8 mouse cellular contexts compared by ENCODE assay signal in the genomic region with DNA sequence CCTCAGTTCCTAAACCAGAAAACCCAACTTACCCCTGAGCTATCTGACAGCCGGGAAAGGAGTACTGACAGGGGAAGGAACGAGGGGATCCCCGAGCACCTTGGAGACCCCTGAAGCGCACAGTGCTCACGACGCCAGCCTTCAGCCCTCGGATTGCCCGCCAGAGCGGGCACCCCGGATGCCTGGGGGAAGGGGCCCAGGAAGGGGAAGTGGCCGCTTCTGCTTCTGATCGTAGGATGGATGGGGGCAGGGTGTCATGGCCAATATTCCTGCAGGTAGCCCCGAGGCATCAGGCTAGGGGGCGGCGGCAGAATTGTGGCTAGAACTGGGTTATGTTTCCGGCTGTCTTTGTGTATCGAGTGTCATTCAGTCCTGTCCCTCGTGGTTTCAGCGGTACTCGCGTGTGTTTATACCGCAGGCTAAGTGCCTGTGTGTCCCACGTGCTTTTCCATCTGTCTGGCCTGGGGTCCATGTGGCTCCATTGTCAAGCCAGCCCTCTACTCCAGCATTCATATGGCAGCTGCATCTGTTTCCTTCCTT. TPM values are rescaled to one million over a fixed set of nuclear protein-coding genes. Genes with fewer than 3 reads are reported as not detected.
DNase-seq lines count a peak whose midpoint lies in the region; ATAC-seq and TF ChIP-seq lines count a peak whose summit lies in the region.

No protein-coding gene starts in this region.

- peak; percentile 7; the same call in 1 of the 2 replicates for TF ChIP-seq CTCF in hindbrain, postnatal 0 days (IDR thresholded peaks at IDR 0.05; ENCODE audit: low read depth)
- TF ChIP-seq CTCF in lung, postnatal 0 days (IDR thresholded peaks at IDR 0.05) = 0 out of 2 replicates have a peak, but pooled peaks have one; percentile 0

- 0 out of 2 replicates have a peak overlapping the region, but pooled peaks have one; percentile 51 for H3K27ac ChIP-seq in embryonic facial prominence, embryonic 13.5 days
- H3K27ac ChIP-seq in hindbrain, postnatal 0 days = peak overlapping the region; percentile 52
- H3K27ac ChIP-seq in lung, postnatal 0 days (ENCODE audit: low read length) = no peak overlapping the region; the same call in 1 of the 2 replicates

- H3K36me3 ChIP-seq in embryonic facial prominence, embryonic 13.5 days = peaks cover 60% of the 10 kb centered on the region
- peaks cover 41% of the 10 kb centered on the region for H3K36me3 ChIP-seq in hindbrain, postnatal 0 days (ENCODE audit: insufficient read depth, low read length)
- H3K36me3 ChIP-seq in lung, postnatal 0 days (ENCODE audit: insufficient read depth, low read length) = 0 out of 2 replicates have a peak, but pooled peaks cover 14% of the 10 kb centered on the region

- H3K9me3 ChIP-seq in embryonic facial prominence, embryonic 13.5 days = no peaks in the 10 kb centered on the region
- H3K9me3 ChIP-seq in hindbrain, postnatal 0 days (ENCODE audit: low read length) = no peaks in the 10 kb centered on the region
- no peaks in the 10 kb centered on the region for H3K9me3 ChIP-seq in lung, postnatal 0 days (ENCODE audit: low read length)

- WGBS in embryonic facial prominence, embryonic 13.5 days = 2% methylated on average over 23 of the region's 23 CpGs
- 3% methylated on average over 23 of the region's 23 CpGs for WGBS in hindbrain, postnatal 0 days
- WGBS in lung, postnatal 0 days = 6% methylated on average over 23 of the region's 23 CpGs

- H3K27me3 ChIP-seq in embryonic facial prominence, embryonic 13.5 days = no peaks in the 10 kb centered on the region
- H3K27me3 ChIP-seq in hindbrain, postnatal 0 days (ENCODE audit: insufficient read depth, low read length) = no peaks in the 10 kb centered on the region
- H3K27me3 ChIP-seq in lung, postnatal 0 days (replicated peaks; ENCODE audit: insufficient read depth, low read length) = no peaks in the 10 kb centered on the region

- intact Hi-C loops in gastrocnemius, postnatal 14 days (cut with DNase I; ENCODE audit: low total_unique reads) = no loop called here

- peaks cover 12% of the 10 kb centered on the region; the same call in 1 of the 2 replicates for H3K4me1 ChIP-seq in embryonic facial prominence, embryonic 13.5 days
- no peaks in the 10 kb centered on the region for H3K4me1 ChIP-seq in hindbrain, postnatal 0 days (ENCODE audit: insufficient read depth, low read length)
- H3K4me1 ChIP-seq in lung, postnatal 0 days (ENCODE audit: insufficient read depth, low read depth, low read length) = no peaks in the 10 kb centered on the region

- peak overlapping the region; percentile 56 for H3K4me3 ChIP-seq in embryonic facial prominence, embryonic 13.5 days
- H3K4me3 ChIP-seq in hindbrain, postnatal 0 days (ENCODE audit: low read length) = peak overlapping the region; percentile 46
- H3K4me3 ChIP-seq in lung, postnatal 0 days (ENCODE audit: low read depth, low read length) = peak overlapping the region; percentile 63

- no peak for TF ChIP-seq EP300 in lung, postnatal 0 days (IDR thresholded peaks at IDR 0.05)

- peak; percentile 43 to 53 for DNase-seq in cerebellum, postnatal 10 days
- DNase-seq in cerebellum, adult 8-10 months = no peak
- DNase-seq in CD4-positive, CD25-positive, alpha-beta regulatory T cell, adult 2 months (ENCODE audit: low read depth, low spot score) = peak; percentile 65
- peak; percentile 58 for DNase-seq in hindbrain, postnatal 0 days (ENCODE audit: low spot score)
- no peak for DNase-seq in lung, postnatal 0 days (ENCODE audit: low spot score)
- peak; percentile 38 for DNase-seq in retina, embryonic 14.5 days (ENCODE audit: low spot score)
- DNase-seq in gastrocnemius, postnatal 14 days = no peak

- H3K9ac ChIP-seq in embryonic facial prominence, embryonic 13.5 days = peak overlapping the region; percentile 73
- H3K9ac ChIP-seq in hindbrain, postnatal 0 days (replicated peaks; ENCODE audit: low read length) = peak overlapping the region; percentile 58
- H3K9ac ChIP-seq in lung, postnatal 0 days (replicated peaks; ENCODE audit: low read depth) = peak overlapping the region; percentile 62

- peak; percentile 28; the same call in 1 of the 2 replicates for ATAC-seq in embryonic facial prominence, embryonic 13.5 days (ENCODE audit: insufficient number of reproducible peaks, insufficient read depth, low FRiP score, low TSS enrichment, low read depth)
- peak; percentile 59 for ATAC-seq in hindbrain, postnatal 0 days
- peak; percentile 43 for ATAC-seq in lung, postnatal 0 days

- H3K4me2 ChIP-seq in embryonic facial prominence, embryonic 13.5 days = peak overlapping the region; percentile 91
- peak overlapping the region; percentile 62 for H3K4me2 ChIP-seq in hindbrain, postnatal 0 days (ENCODE audit: low read depth, low read length)
- peak overlapping the region; percentile 91 for H3K4me2 ChIP-seq in lung, postnatal 0 days (replicated peaks; ENCODE audit: low read depth, low read length)

RNA-seq across cellular contexts. Expression of a gene that starts 0.5 kb away (rescaled TPM):
- polyA plus RNA-seq in embryonic facial prominence, embryonic 13.5 days (2015; fragmentation: Nextera tagmentation; extraction: Ambion mirVana) = 10.3 and 11.0 TPM in 2 replicates
- 28.8 and 42.7 TPM in 2 replicates for total RNA-seq in hindbrain, postnatal 0 days (2014; rRNA removed)
- polyA plus RNA-seq in hindbrain, postnatal 0 days (2015; fragmentation: Nextera tagmentation; extraction: Ambion mirVana) = 23.6 and 27.9 TPM in 2 replicates
- 8.4 and 8.6 TPM in 2 replicates for polyA plus RNA-seq in lung, postnatal 0 days (2015; fragmentation: Nextera tagmentation; extraction: Ambion mirVana)
- 1 to 10 TPM; 2.7 to 3.4 TPM for total RNA-seq in gastrocnemius, postnatal 14 days (2021)

RNA-seq across cellular contexts. Expression of a gene that starts 13.3 kb away (rescaled TPM):
- polyA plus RNA-seq in embryonic facial prominence, embryonic 13.5 days (2015; fragmentation: Nextera tagmentation; extraction: Ambion mirVana) = 0.55 and 0.58 TPM in 2 replicates
- 5.2 and 5.4 TPM in 2 replicates for total RNA-seq in hindbrain, postnatal 0 days (2014; rRNA removed)
- polyA plus RNA-seq in hindbrain, postnatal 0 days (2015; fragmentation: Nextera tagmentation; extraction: Ambion mirVana) = 0.45 and 0.50 TPM in 2 replicates
- 0.52 and 0.56 TPM in 2 replicates for polyA plus RNA-seq in lung, postnatal 0 days (2015; fragmentation: Nextera tagmentation; extraction: Ambion mirVana)
- under 1 TPM; 0.07 to 0.10 TPM for total RNA-seq in gastrocnemius, postnatal 14 days (2021)

RNA-seq across cellular contexts. Expression of a gene that starts 18.0 kb away (rescaled TPM):
- polyA plus RNA-seq in embryonic facial prominence, embryonic 13.5 days (2015; fragmentation: Nextera tagmentation; extraction: Ambion mirVana) = 39.4 and 41.6 TPM in 2 replicates
- total RNA-seq in hindbrain, postnatal 0 days (2014; rRNA removed) = 38.6 and 39.8 TPM in 2 replicates
- 18.5 and 18.6 TPM in 2 replicates for polyA plus RNA-seq in hindbrain, postnatal 0 days (2015; fragmentation: Nextera tagmentation; extraction: Ambion mirVana)
- 12.8 and 13.2 TPM in 2 replicates for polyA plus RNA-seq in lung, postnatal 0 days (2015; fragmentation: Nextera tagmentation; extraction: Ambion mirVana)
- total RNA-seq in gastrocnemius, postnatal 14 days (2021) = 10 to 100 TPM; 10.3 to 11.2 TPM

RNA-seq across cellular contexts. Expression of a gene that starts 18.0 kb away (rescaled TPM):
- 46.5 and 48.1 TPM in 2 replicates for polyA plus RNA-seq in embryonic facial prominence, embryonic 13.5 days (2015; fragmentation: Nextera tagmentation; extraction: Ambion mirVana)
- 85.9 and 93.1 TPM in 2 replicates for total RNA-seq in hindbrain, postnatal 0 days (2014; rRNA removed)
- polyA plus RNA-seq in hindbrain, postnatal 0 days (2015; fragmentation: Nextera tagmentation; extraction: Ambion mirVana) = 38.9 and 39.1 TPM in 2 replicates
- 21.2 and 21.6 TPM in 2 replicates for polyA plus RNA-seq in lung, postnatal 0 days (2015; fragmentation: Nextera tagmentation; extraction: Ambion mirVana)
- total RNA-seq in gastrocnemius, postnatal 14 days (2021) = 10 to 100 TPM; 11.6 to 11.9 TPM

RNA-seq across cellular contexts. Expression of a gene that starts 23.4 kb away (rescaled TPM):
- polyA plus RNA-seq in embryonic facial prominence, embryonic 13.5 days (2015; fragmentation: Nextera tagmentation; extraction: Ambion mirVana) = 8.7 and 9.7 TPM in 2 replicates
- total RNA-seq in hindbrain, postnatal 0 days (2014; rRNA removed) = 46.5 and 86.4 TPM in 2 replicates
- polyA plus RNA-seq in hindbrain, postnatal 0 days (2015; fragmentation: Nextera tagmentation; extraction: Ambion mirVana) = 81.9 and 88.5 TPM in 2 replicates
- 15.9 and 17.0 TPM in 2 replicates for polyA plus RNA-seq in lung, postnatal 0 days (2015; fragmentation: Nextera tagmentation; extraction: Ambion mirVana)
- under 1 TPM in 1 of 2 experiments, not detected in 1; 0.37 TPM for total RNA-seq in gastrocnemius, postnatal 14 days (2021)

Comparison
In these comparisons a context has a peak if more than half of its experiments do, and no peak if none do; other contexts are left out.
1. DNase-seq: peak in cerebellum, postnatal 10 days (2 of 2), CD4-positive, CD25-positive, alpha-beta regulatory T cell, adult 2 months (single experiment), hindbrain, postnatal 0 days (single experiment) and retina, embryonic 14.5 days (single experiment); none in cerebellum, adult 8-10 months (single experiment), lung, postnatal 0 days (single experiment) and gastrocnemius, postnatal 14 days (single experiment).
2. Peak in every context shown above with its lines, with median percentiles within 50 percentile points of each other: ATAC-seq, H3K4me2 ChIP-seq, H3K4me3 ChIP-seq and H3K9ac ChIP-seq.